Mouse (Mus musculus) A20 (cell line): ENCODE results near the gene Pcdh18.

Experiments used
- DNase-seq: peaks from one replicate; pipeline ENCODE4 v3.0.0-alpha.2; 2011; ENCODE audit warnings: low read depth, low spot score

Pcdh18 gene

GRCm38 (mm10) chr3:49756870-49757625 is at the start of gene Pcdh18:
Pcdh18 (minus strand) TSS chr3:49757325.
- DNase-seq: no peak

GRCm38 (mm10) chr3:49806823-49807222 is 49.7 kb upstream of the Pcdh18 start:
- no peak for DNase-seq

- DNase-seq: no peak
These were observed 48.4 kb upstream of the Pcdh18 start for GRCm38 (mm10) chr3:49805511-49805910.

- no peak for DNase-seq
These were observed 31.2 kb upstream of the Pcdh18 start for GRCm38 (mm10) chr3:49788296-49788695.

GRCm38 (mm10) chr3:49787719-49788118 is 30.6 kb upstream of the Pcdh18 start:
- DNase-seq: no peak

GRCm38 (mm10) chr3:49768992-49769738 is 12.0 kb upstream of the Pcdh18 start:
- no peak for DNase-seq

- no peak for DNase-seq
These were observed 5.6 kb upstream of the Pcdh18 start for GRCm38 (mm10) chr3:49762711-49763110.

- DNase-seq: no peak
These were observed 4.8 kb upstream of the Pcdh18 start for GRCm38 (mm10) chr3:49761971-49762370.

- DNase-seq: no peak
These were observed 498 bp upstream of the Pcdh18 start for GRCm38 (mm10) chr3:49757626-49758019.

GRCm38 (mm10) chr3:49755986-49756845 is 909 bp downstream of the Pcdh18 start:
- DNase-seq: no peak

GRCm38 (mm10) chr3:49752766-49753165 is 4.4 kb downstream of the Pcdh18 start:
- DNase-seq: no peak

- no peak for DNase-seq
These were observed 7.4 kb downstream of the Pcdh18 start for GRCm38 (mm10) chr3:49749491-49750284.

GRCm38 (mm10) chr3:49748054-49748453 is 9.1 kb downstream of the Pcdh18 start:
- DNase-seq: no peak

GRCm38 (mm10) chr3:49739061-49739460 is 18.1 kb downstream of the Pcdh18 start:
- DNase-seq: no peak

GRCm38 (mm10) chr3:49738531-49738930 is 18.6 kb downstream of the Pcdh18 start:
- DNase-seq: no peak

GRCm38 (mm10) chr3:49706503-49706902 is 50.6 kb downstream of the Pcdh18 start:
- no peak for DNase-seq

- no peak for DNase-seq
These were observed 57.2 kb downstream of the Pcdh18 start for GRCm38 (mm10) chr3:49699951-49700350.
